Mouse (Mus musculus): ENCODE measurements around the gene Mef2a.

DNA sequence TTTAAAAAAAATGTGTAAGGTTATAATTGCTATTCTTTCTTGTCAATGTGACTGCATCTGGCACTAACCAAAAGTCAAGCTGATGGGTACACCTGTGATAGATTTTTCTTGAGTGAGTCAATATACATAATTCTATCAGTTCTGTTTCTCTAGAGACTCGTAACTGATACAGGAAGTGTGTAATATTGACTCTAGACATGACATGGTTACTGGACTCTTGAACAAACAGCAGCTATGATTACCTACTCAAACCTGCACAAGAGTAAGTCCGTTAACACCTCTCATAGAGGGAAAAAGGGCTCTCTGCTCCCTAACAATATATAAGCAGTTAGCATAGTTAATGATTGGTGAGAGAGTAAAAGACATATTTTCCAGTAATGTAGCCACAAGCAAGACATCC is 62.5 kb downstream of the Mef2a start:
- no peak for TF ChIP-seq CTCF (IDR thresholded peaks at IDR 0.05; ENCODE audit: low read depth, low read length)
- TF ChIP-seq POLR2A (IDR thresholded peaks at IDR 0.05; ENCODE audit: borderline replicate concordance, low read depth, low read length) = no peak

All from bone marrow macrophage, adult 2 months (primary cell).